Mouse (Mus musculus) hindbrain, embryonic 11.5 days (tissue): Measurements from ENCODE around the gene Bnipl. TPM values are rescaled to one million over a fixed set of nuclear protein-coding genes. Genes with fewer than 3 reads are reported as not detected.

Experiments
- ATAC-seq: fragments of 200-750 bp; cut with Nextera tagmentation; 2 replicates; pipeline ENCODE4 v1.8.0; 2017; ENCODE audit warnings: mild to moderate bottlenecking, moderate TSS enrichment, moderate library complexity; ENCODE audit not compliant: low FRiP score
- DNase-seq: peaks from one replicate; pipeline ENCODE4 v3.0.0-alpha.2; 2015; ENCODE audit warnings: low spot score
- H3K27ac ChIP-seq: fragments of 300-500 bp; sonication (generic); 2 replicates; pipeline ENCODE4 v1.5.1; 2014; ENCODE audit warnings: mild to moderate bottlenecking, low read depth, low read length
- H3K27me3 ChIP-seq: fragments of 300-500 bp; sonication (generic); 2 replicates; pipeline ENCODE4 v1.6.1; 2014; ENCODE audit warnings: mild to moderate bottlenecking, low read length, moderate library complexity, mixed read lengths; ENCODE audit not compliant: control insufficient read depth, insufficient read depth
- H3K36me3 ChIP-seq: fragments of 300-500 bp; sonication (generic); 2 replicates; pipeline ENCODE4 v1.6.1; 2014; ENCODE audit warnings: mild to moderate bottlenecking, low read length, moderate library complexity, mixed read lengths; ENCODE audit not compliant: control insufficient read depth, insufficient read depth
- H3K4me1 ChIP-seq: fragments of 300-500 bp; sonication (generic); replicated peaks from 2 replicates; pipeline ENCODE4 v1.6.1; 2014; ENCODE audit warnings: low read length, mixed read lengths; ENCODE audit not compliant: control insufficient read depth, insufficient read depth
- H3K4me2 ChIP-seq: fragments of 300-500 bp; sonication (generic); replicated peaks from 2 replicates; pipeline ENCODE4 v1.6.1; 2014; ENCODE audit warnings: mild to moderate bottlenecking, low read depth, low read length
- H3K4me3 ChIP-seq: fragments of 300-500 bp; sonication (generic); 2 replicates; pipeline ENCODE4 v1.5.1; 2014; ENCODE audit warnings: low read depth, low read length
- H3K9ac ChIP-seq: fragments of 300-500 bp; sonication (generic); 2 replicates; pipeline ENCODE4 v1.6.1; 2014; ENCODE audit warnings: low read depth, low read length
- H3K9me3 ChIP-seq: fragments of 300-500 bp; sonication (generic); 2 replicates; pipeline ENCODE4 v1.6.1; 2016; ENCODE audit warnings: low read length; ENCODE audit not compliant: control insufficient read depth
- WGBS: fragments of 180-500 bp; shearing (Covaris S2); extraction: QIAGEN DNeasy Blood & Tissue Kit; methylation state at CpG from one replicate; pipeline ENCODE4 v1.1.7; 2014; 5-methylcytosine and 5-hydroxymethylcytosine counted together
- polyA plus RNA-seq: library from polyadenylated mRNA; unstranded; fragments of >200 nt; fragmentation: Nextera tagmentation; extraction: Ambion mirVana; gene quantifications from 2 replicates; pipeline ENCODE4 v1.2.1, GENCODE M21; 2014

Bnipl gene
- polyA plus RNA-seq, 1 experiment from 2014 or later, result 0.73 TPM

GRCm38 (mm10) chr3:95256931-95257330, 5.9 kb upstream of the Bnipl start:
- 0 out of 2 replicates have a peak, but pooled peaks cover 2% of the 10 kb centered on the region for H3K36me3 ChIP-seq

DNA sequence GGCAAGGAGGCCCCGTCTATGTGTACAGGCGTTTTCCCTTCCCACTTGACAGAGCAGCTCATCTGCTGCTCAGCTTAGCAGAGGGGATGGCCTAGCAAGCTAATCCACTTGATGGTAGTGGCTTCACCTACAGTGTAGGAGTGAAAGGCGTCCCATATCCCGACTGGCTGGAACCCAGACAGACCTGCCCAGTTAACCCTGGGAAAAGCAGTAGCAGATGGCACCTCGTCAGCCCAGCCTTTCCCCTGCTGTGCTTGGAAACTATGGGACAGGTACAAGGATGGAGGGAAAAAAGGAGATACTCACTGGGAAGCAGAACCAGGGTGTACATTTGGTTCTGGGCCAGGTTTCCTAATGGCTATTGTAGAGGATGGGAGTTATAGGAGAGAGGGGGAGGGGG, 632 bp downstream of the Bnipl start:
- Histone ChIP-seq H3K4me3 (no peak overlapping the region), H3K4me2 (no peak overlapping the region), H3K27me3 (no peaks in the 10 kb centered on the region), H3K9me3 (no peaks in the 10 kb centered on the region), H3K9ac (no peak overlapping the region), H3K36me3 (0 out of 2 replicates have a peak, but pooled peaks cover 2% of the 10 kb centered on the region), H3K4me1 (no peaks in the 10 kb centered on the region), H3K27ac (no peak overlapping the region)
- DNase-seq (no peak), ATAC-seq (no peak)
- 80% methylated on average over 5 of the region's 5 CpGs for WGBS

More at GRCm38 (mm10) chr3:95256931-95257330, 5.9 kb upstream of the Bnipl start:
- Histone ChIP-seq H3K4me3 (no peak overlapping the region), H3K4me1 (no peaks in the 10 kb centered on the region), H3K9ac (no peak overlapping the region), H3K27ac (no peak overlapping the region), H3K9me3 (no peaks in the 10 kb centered on the region), H3K27me3 (no peaks in the 10 kb centered on the region), H3K4me2 (no peak overlapping the region)
- WGBS, result 83% methylated on average over 5 of the region's 5 CpGs
- DNase-seq (no peak), ATAC-seq (no peak)

DNA sequence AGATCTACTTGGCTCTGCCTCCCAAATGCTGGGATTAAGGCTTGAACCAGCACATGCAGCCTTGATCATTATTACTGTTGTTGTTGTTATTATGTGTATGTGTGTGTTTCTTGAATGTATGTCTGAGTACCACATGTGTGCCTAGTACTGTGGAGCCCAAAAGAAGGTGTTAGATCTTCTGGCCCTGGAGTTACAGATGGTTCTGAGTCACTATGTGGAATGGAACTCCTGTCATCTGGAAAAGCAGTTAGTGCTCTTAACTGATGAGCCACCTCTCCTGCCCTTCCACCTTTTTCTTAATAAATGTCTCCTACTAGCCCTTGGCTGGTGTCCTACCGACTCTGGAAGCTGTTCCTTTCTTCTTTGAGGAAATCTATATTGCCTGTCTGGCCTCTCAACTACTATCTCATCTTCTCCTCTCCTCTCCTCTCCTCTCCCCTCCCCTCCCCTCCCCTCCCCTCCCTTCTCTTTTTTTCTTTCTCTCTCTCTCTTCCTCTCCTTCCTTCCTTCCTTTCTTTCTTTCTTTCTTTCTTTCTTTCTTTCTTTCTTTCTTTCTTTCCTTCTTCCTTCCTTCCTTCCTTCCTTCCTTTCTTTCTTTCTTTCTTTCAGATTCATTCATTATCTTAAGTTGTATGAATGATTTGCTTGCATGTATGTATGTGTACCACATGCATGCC, 3.2 kb downstream of the Bnipl start:
- H3K36me3 ChIP-seq, result no peaks in the 10 kb centered on the region
- no peak for ATAC-seq
- H3K4me3 ChIP-seq, result no peak overlapping the region
- no peaks in the 10 kb centered on the region for H3K9me3 ChIP-seq
- DNase-seq, result no peak
- H3K9ac ChIP-seq, result no peak overlapping the region
- no peak overlapping the region for H3K27ac ChIP-seq
- no peaks in the 10 kb centered on the region for H3K4me1 ChIP-seq
- no peak overlapping the region for H3K4me2 ChIP-seq
- WGBS, result 67% methylated on average over 1 of the region's 1 CpGs
- H3K27me3 ChIP-seq, result no peaks in the 10 kb centered on the region

GRCm38 (mm10) chr3:95246465-95247231, 4.3 kb downstream of the Bnipl start:
- no peak overlapping the region for H3K9ac ChIP-seq
- no peak overlapping the region for H3K27ac ChIP-seq
- H3K4me1 ChIP-seq, result no peaks in the 10 kb centered on the region
- H3K27me3 ChIP-seq, result no peaks in the 10 kb centered on the region
- ATAC-seq (no peak), DNase-seq (no peak)
- no peaks in the 10 kb centered on the region for H3K9me3 ChIP-seq
- no peaks in the 10 kb centered on the region for H3K36me3 ChIP-seq
- H3K4me3 ChIP-seq, result no peak overlapping the region
- 85% methylated on average over 5 of the region's 5 CpGs for WGBS
- H3K4me2 ChIP-seq, result no peak overlapping the region

- ATAC-seq, result no peak
- 83% methylated on average over 2 of the region's 2 CpGs for WGBS
- 0 out of 2 replicates have a peak, but pooled peaks cover 2% of the 10 kb centered on the region for H3K36me3 ChIP-seq
- no peak overlapping the region for H3K4me3 ChIP-seq
- H3K4me2 ChIP-seq, result no peak overlapping the region
- no peaks in the 10 kb centered on the region for H3K27me3 ChIP-seq
- no peak overlapping the region for H3K27ac ChIP-seq
- H3K4me1 ChIP-seq, result no peaks in the 10 kb centered on the region
- no peaks in the 10 kb centered on the region for H3K9me3 ChIP-seq
- DNase-seq, result no peak
- no peak overlapping the region for H3K9ac ChIP-seq
Observed at GRCm38 (mm10) chr3:95243086-95243485, 7.9 kb downstream of the Bnipl start.

DNA sequence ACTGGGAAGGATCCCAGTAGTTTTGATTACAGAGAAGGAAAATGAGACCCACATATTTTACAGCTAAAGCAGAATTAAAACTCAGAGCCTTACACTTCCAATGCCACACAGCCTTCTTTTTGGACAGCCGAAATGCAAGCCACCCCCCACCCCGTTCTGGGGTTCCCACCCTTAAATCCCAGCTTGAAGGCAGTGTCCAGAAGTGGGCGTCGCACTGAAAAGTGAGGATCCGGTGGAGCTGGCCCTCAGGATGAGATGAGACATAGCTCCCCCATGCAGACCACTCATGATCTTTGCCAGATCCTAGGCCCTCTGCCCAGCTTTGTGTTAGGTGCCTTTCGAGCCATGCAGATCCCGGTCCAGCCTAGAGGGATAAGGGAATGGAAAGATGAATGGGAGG, 9.5 kb downstream of the Bnipl start, which contains the start of gene Gm128:
Gene Gm128 (minus strand): TSS at position 101 of the 400 bp plus-strand sequence.
- Histone ChIP-seq H3K27me3 (no peaks in the 10 kb centered on the region), H3K4me1 (no peaks in the 10 kb centered on the region), H3K4me2 (no peak within 1 kb of the TSS), H3K36me3 (0 out of 2 replicates have a peak, but pooled peaks cover 11% of the 10 kb centered on the region), H3K9ac (no peak within 1 kb of the TSS), H3K4me3 (no peak within 1 kb of the TSS), H3K27ac (no peak within 1 kb of the TSS), H3K9me3 (no peaks in the 10 kb centered on the region)
- DNase-seq (no peak), ATAC-seq (no peak)
- 75% methylated on average over 7 of the region's 7 CpGs for WGBS

DNA sequence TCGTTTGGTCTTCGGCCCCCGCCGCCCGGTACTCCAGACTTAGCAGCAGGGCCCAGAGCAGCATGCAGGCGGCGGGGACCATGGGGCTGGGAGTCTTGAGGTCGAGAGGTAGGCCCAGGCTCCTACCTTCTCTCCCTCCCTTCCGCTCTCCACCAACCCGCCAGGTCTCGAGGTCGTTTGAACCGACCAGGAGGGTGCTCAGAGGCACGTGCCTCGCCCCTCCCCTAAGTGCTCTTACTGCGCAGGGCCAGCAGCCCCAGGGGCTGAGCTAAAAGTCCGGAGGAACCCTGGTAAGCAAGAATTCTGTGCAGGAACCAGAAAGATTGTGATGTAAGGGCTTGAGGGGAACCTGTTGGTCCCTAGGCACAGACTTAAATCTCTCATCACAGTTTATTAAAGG, 10.1 kb downstream of the Bnipl start:
- no peaks in the 10 kb centered on the region for H3K9me3 ChIP-seq
- no peaks in the 10 kb centered on the region for H3K27me3 ChIP-seq
- 0 out of 2 replicates have a peak, but pooled peaks cover 11% of the 10 kb centered on the region for H3K36me3 ChIP-seq
- H3K27ac ChIP-seq, result no peak overlapping the region
- ATAC-seq, result no peak
- no peaks in the 10 kb centered on the region for H3K4me1 ChIP-seq
- H3K4me2 ChIP-seq, result no peak overlapping the region
- no peak overlapping the region for H3K4me3 ChIP-seq
- DNase-seq, result no peak
- 27% methylated on average over 16 of the region's 17 CpGs for WGBS
- no peak overlapping the region for H3K9ac ChIP-seq

DNA sequence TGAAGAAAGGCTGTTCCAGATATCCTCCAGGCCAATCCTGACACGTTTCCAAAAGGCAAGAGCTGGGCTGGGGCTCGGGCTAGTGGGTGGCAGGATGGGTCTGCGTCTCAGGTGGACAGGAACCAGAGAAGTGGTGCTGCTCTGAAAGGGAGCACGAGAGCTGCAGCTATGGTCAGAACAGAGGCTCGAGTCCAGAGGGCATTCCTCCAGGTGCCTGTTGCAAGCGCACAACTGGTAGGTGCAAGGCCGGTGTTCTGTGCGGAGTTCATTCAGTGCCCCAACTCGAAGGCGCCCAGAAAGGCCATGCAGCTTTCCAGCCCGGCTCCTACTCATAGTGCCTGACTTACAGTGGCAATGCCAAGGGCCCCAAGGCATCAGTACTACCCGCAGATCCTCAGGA, 11.0 kb downstream of the Bnipl start:
- Histone ChIP-seq H3K9me3 (no peaks in the 10 kb centered on the region), H3K36me3 (0 out of 2 replicates have a peak, but pooled peaks cover 11% of the 10 kb centered on the region), H3K27me3 (no peaks in the 10 kb centered on the region), H3K4me2 (no peak overlapping the region), H3K9ac (no peak overlapping the region), H3K4me3 (no peak overlapping the region), H3K4me1 (no peaks in the 10 kb centered on the region), H3K27ac (no peak overlapping the region)
- WGBS, result 90% methylated on average over 12 of the region's 12 CpGs
- DNase-seq (no peak), ATAC-seq (no peak)
